Mouse (Mus musculus) liver, postnatal 0 days (tissue): ENCODE results near the gene Mmp28.

Experiments used
- CTCF ChIP-seq: sonication (generic); IDR thresholded peaks from 2 replicates; pipeline ENCODE4 v1.5.1; 2016; ENCODE audit warnings: antibody characterized with exemption, low read depth
- EP300 ChIP-seq: IDR thresholded peaks from 2 replicates; pipeline ENCODE4 v1.6.1; 2016; ENCODE audit warnings: antibody characterized with exemption, low read depth, mild to moderate bottlenecking

DNA sequence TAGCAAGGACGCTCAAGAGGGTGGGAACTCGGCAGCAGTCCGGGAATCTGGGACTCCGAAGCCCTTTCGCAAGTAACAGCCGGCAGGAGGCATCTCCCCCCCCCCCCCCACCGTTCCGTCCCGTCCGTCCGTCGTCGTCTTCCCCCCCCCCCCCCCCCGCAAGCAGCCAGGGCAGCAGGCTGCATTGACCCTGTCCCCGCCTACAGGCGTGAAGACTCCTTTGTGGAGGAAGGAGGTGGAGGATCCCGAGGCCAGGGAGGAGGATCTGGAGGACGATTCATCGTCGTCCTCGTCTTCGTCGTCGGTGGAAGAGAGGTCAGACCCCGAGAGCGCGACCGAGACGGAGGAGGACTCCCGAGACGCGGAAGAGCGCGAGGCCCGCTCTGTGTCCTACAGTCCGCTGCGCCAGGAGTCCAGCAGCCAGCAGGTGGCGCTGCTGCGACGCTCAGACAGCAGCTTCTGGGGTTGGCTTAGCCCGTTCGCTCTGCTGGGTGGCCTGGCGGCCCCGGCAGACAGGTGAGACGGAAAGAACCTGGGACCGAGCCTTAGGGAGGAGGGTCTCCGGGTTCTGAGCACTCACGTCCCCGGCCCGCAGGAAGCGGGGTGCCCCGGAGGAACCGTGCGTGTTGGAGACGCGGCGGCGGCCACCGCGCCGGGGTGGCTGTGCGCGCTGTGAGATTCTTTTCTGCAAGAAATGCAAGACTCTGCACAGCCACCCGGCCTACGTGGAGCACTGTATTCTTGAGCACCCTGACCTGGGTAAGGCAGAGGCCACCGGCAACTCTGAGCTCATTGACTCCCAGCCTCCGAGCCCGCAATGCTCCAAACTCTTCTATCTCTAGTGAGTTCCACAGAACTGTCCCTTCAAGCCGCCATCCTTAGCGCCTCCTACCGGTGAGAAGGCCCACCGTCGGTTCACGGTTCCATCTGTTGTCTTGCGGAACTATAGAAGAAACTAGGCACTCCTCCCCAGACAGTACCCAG is 22.5 kb downstream of the Mmp28 start:
- TF ChIP-seq EP300 (no peak), CTCF (peak; percentile 99)
